Mouse (Mus musculus) hindbrain, embryonic 16.5 days (tissue): Measurements from ENCODE around the gene Yes1. TPM values are rescaled to one million over a fixed set of nuclear protein-coding genes. Genes with fewer than 3 reads are reported as not detected.
"Not testable (repeated sequence)": the region's sequence is repeated elsewhere in the genome, so short reads cannot be mapped to it uniquely, and the experiment has no call there.

ENCODE experiments used
- ATAC-seq: fragments of 200-750 bp; cut with Nextera tagmentation; 2 replicates; pipeline ENCODE4 v1.8.0; 2017; ENCODE audit warnings: moderate TSS enrichment, moderate library complexity
- H3K27ac ChIP-seq: fragments of 300-500 bp; sonication (generic); 2 replicates; pipeline ENCODE4 v1.5.1; 2014; ENCODE audit warnings: low read depth, mild to moderate bottlenecking, control low read depth, low read length, moderate library complexity
- H3K27me3 ChIP-seq: fragments of 300-500 bp; sonication (generic); replicated peaks from 2 replicates; pipeline ENCODE4 v1.6.1; 2014; ENCODE audit warnings: low read length; ENCODE audit not compliant: control insufficient read depth, insufficient read depth
- H3K36me3 ChIP-seq: fragments of 300-500 bp; sonication (generic); 2 replicates; pipeline ENCODE4 v1.6.1; 2014; ENCODE audit warnings: mild to moderate bottlenecking, low read length, moderate library complexity, mixed read lengths; ENCODE audit not compliant: control insufficient read depth, insufficient read depth
- H3K4me1 ChIP-seq: fragments of 300-500 bp; sonication (generic); 2 replicates; pipeline ENCODE4 v1.6.1; 2014; ENCODE audit warnings: low read depth, low read length; ENCODE audit not compliant: control insufficient read depth, insufficient read depth
- H3K4me2 ChIP-seq: fragments of 300-500 bp; sonication (generic); 2 replicates; pipeline ENCODE4 v1.6.1; 2014; ENCODE audit warnings: mild to moderate bottlenecking, low read length, control low read depth, moderate library complexity
- H3K4me3 ChIP-seq: fragments of 300-500 bp; sonication (generic); 2 replicates; pipeline ENCODE4 v1.5.1; 2014; ENCODE audit warnings: mild to moderate bottlenecking, low read length, control low read depth, moderate library complexity
- H3K9ac ChIP-seq: fragments of 300-500 bp; sonication (generic); 2 replicates; pipeline ENCODE4 v1.6.1; 2014; ENCODE audit warnings: low read depth, mild to moderate bottlenecking, control low read depth, low read length, moderate library complexity
- H3K9me3 ChIP-seq: fragments of 300-500 bp; sonication (generic); 2 replicates; pipeline ENCODE4 v1.6.1; 2014; ENCODE audit warnings: mild to moderate bottlenecking, low read length, moderate library complexity; ENCODE audit not compliant: control insufficient read depth
- WGBS: fragments of 180-500 bp; shearing (Covaris S2); extraction: QIAGEN DNeasy Blood & Tissue Kit; methylation state at CpG from one replicate; pipeline ENCODE4 v1.1.7; 2014; 5-methylcytosine and 5-hydroxymethylcytosine counted together
- polyA plus RNA-seq: library from polyadenylated mRNA; unstranded; fragments of >200 nt; fragmentation: Nextera tagmentation; extraction: Ambion mirVana; gene quantifications from 2 replicates; pipeline ENCODE4 v1.2.1, GENCODE M21; 2015

Yes1 gene
- polyA plus RNA-seq, 1 experiment from 2014 or later, result 16.9 TPM

- under 1% methylated on average over 55 of the region's 55 CpGs for WGBS
- H3K4me3 ChIP-seq, result peak overlapping the region; percentile 80
- peaks cover 8% of the 10 kb centered on the region for H3K4me1 ChIP-seq
- H3K9ac ChIP-seq, result peak overlapping the region; percentile 82
- H3K27ac ChIP-seq, result peak overlapping the region; percentile 90
- H3K27me3 ChIP-seq, result no peaks in the 10 kb centered on the region
- peak; percentile 99 for ATAC-seq
- H3K9me3 ChIP-seq, result no peaks in the 10 kb centered on the region
- H3K36me3 ChIP-seq, result no peaks in the 10 kb centered on the region
- H3K4me2 ChIP-seq, result peak overlapping the region; percentile 78
These were observed 102.9 kb downstream of the Yes1 start for GRCm38 (mm10) chr5:32713703-32714467.

GRCm38 (mm10) chr5:32717726-32718125 is 106.8 kb downstream of the Yes1 start:
- H3K4me3 ChIP-seq, result no peak overlapping the region
- peaks cover 5% of the 10 kb centered on the region for H3K4me1 ChIP-seq
- no peak overlapping the region for H3K4me2 ChIP-seq
- H3K36me3 ChIP-seq, result no peaks in the 10 kb centered on the region
- no peak overlapping the region for H3K27ac ChIP-seq
- no peaks in the 10 kb centered on the region for H3K9me3 ChIP-seq
- ATAC-seq, result no peak
- 33% methylated on average over 1 of the region's 1 CpGs for WGBS
- no peak overlapping the region for H3K9ac ChIP-seq
- H3K27me3 ChIP-seq, result no peaks in the 10 kb centered on the region

- Histone ChIP-seq H3K4me2 (no peak overlapping the region), H3K27ac (no peak overlapping the region), H3K9ac (no peak overlapping the region), H3K36me3 (no peaks in the 10 kb centered on the region), H3K9me3 (no peaks in the 10 kb centered on the region), H3K4me3 (no peak overlapping the region), H3K4me1 (no peaks in the 10 kb centered on the region), H3K27me3 (no peaks in the 10 kb centered on the region)
- WGBS, result 68% methylated on average over 6 of the region's 6 CpGs
- no peak for ATAC-seq
These were observed 107.9 kb downstream of the Yes1 start for GRCm38 (mm10) chr5:32718916-32719315.

- no peak for ATAC-seq
These were observed 109.4 kb downstream of the Yes1 start for GRCm38 (mm10) chr5:32720416-32720815.

GRCm38 (mm10) chr5:32721316-32721715 is 110.3 kb downstream of the Yes1 start:
- ATAC-seq, result no peak
- no peak overlapping the region for H3K9ac ChIP-seq
- 70% methylated on average over 3 of the region's 3 CpGs for WGBS

More at GRCm38 (mm10) chr5:32720416-32720815, 109.4 kb downstream of the Yes1 start:
- Histone ChIP-seq H3K4me1 (no peaks in the 10 kb centered on the region), H3K27ac (no peak overlapping the region), H3K36me3 (no peaks in the 10 kb centered on the region), H3K9ac (no peak overlapping the region), H3K4me2 (no peak overlapping the region), H3K27me3 (no peaks in the 10 kb centered on the region), H3K4me3 (no peak overlapping the region), H3K9me3 (no peaks in the 10 kb centered on the region)
- WGBS, result 81% methylated on average over 9 of the region's 9 CpGs

GRCm38 (mm10) chr5:32722263-32722662 is 111.3 kb downstream of the Yes1 start:
- Histone ChIP-seq H3K27ac (no peak overlapping the region), H3K4me2 (no peak overlapping the region), H3K4me3 (no peak overlapping the region), H3K27me3 (no peaks in the 10 kb centered on the region), H3K36me3 (no peaks in the 10 kb centered on the region), H3K4me1 (no peaks in the 10 kb centered on the region), H3K9me3 (no peaks in the 10 kb centered on the region), H3K9ac (no peak overlapping the region)
- ATAC-seq, result no peak
- 71% methylated on average over 7 of the region's 7 CpGs for WGBS

More at GRCm38 (mm10) chr5:32721316-32721715, 110.3 kb downstream of the Yes1 start:
- no peak overlapping the region for H3K27ac ChIP-seq
- no peak overlapping the region for H3K4me3 ChIP-seq
- no peaks in the 10 kb centered on the region for H3K9me3 ChIP-seq
- H3K4me2 ChIP-seq, result no peak overlapping the region
- H3K36me3 ChIP-seq, result no peaks in the 10 kb centered on the region
- H3K4me1 ChIP-seq, result no peaks in the 10 kb centered on the region
- no peaks in the 10 kb centered on the region for H3K27me3 ChIP-seq

GRCm38 (mm10) chr5:32722711-32723110 is 111.7 kb downstream of the Yes1 start:
- not testable (repeated sequence) for H3K4me2 ChIP-seq, H3K27ac ChIP-seq, H3K4me3 ChIP-seq, ATAC-seq, H3K4me1 ChIP-seq, H3K9me3 ChIP-seq, H3K9ac ChIP-seq, H3K36me3 ChIP-seq, H3K27me3 ChIP-seq
- 78% methylated on average over 8 of the region's 8 CpGs for WGBS

GRCm38 (mm10) chr5:32723981-32724380 is 113.0 kb downstream of the Yes1 start:
- whole genome bisulfite sequencing, result 86% methylated on average over 7 of the region's 7 CpGs
- Histone ChIP-seq H3K4me2 (no peak overlapping the region), H3K27me3 (no peaks in the 10 kb centered on the region), H3K36me3 (no peaks in the 10 kb centered on the region), H3K27ac (no peak overlapping the region), H3K9ac (no peak overlapping the region), H3K4me1 (no peaks in the 10 kb centered on the region), H3K9me3 (no peaks in the 10 kb centered on the region), H3K4me3 (no peak overlapping the region)
- no peak for ATAC-seq

GRCm38 (mm10) chr5:32725397-32725796 is 114.4 kb downstream of the Yes1 start:
- H3K4me1 ChIP-seq, H3K27ac ChIP-seq, H3K9me3 ChIP-seq, ATAC-seq, H3K36me3 ChIP-seq, H3K9ac ChIP-seq, H3K27me3 ChIP-seq, H3K4me2 ChIP-seq, H3K4me3 ChIP-seq: not testable (repeated sequence)
- 63% methylated on average over 3 of the region's 3 CpGs for WGBS
